Mouse (Mus musculus) spleen, embryonic (tissue): ENCODE results near the gene Gm11037.

Experiments
- CTCF ChIA-PET: fragments of 350-600 bp; sonication (Branson Sonifier 250); formaldehyde crosslinking; loops from one replicate; lab custom pipeline; 2022; lab: Charles Lee

The Gm11037 gene

GRCm38 (mm10) chr2:131148353-131149253, 15.3 kb downstream of the Gm11037 start:
- CTCF ChIA-PET = no interaction called here

- CTCF ChIA-PET = no interaction called here
Observed at GRCm38 (mm10) chr2:131149254-131149578, 15.9 kb downstream of the Gm11037 start.

GRCm38 (mm10) chr2:131152166-131152730, 19.0 kb downstream of the Gm11037 start:
- CTCF ChIA-PET = interaction anchor here (0.7 kb wide), 1 partner anchor 393 kb away, joined by 3 read pairs; no protein-coding TSS in a partner anchor

GRCm38 (mm10) chr2:131154036-131154435, 20.7 kb downstream of the Gm11037 start:
- CTCF ChIA-PET = no interaction called here

- CTCF ChIA-PET = no interaction called here
Observed at GRCm38 (mm10) chr2:131156987-131157386, 23.7 kb downstream of the Gm11037 start.

GRCm38 (mm10) chr2:131159491-131159910, 26.2 kb downstream of the Gm11037 start:
- CTCF ChIA-PET = no interaction called here

GRCm38 (mm10) chr2:131159938-131160581, 26.8 kb downstream of the Gm11037 start, which contains the start of gene 1700037H04Rik:
Gene 1700037H04Rik (minus strand): TSS chr2:131160081.
- CTCF ChIA-PET = no interaction called here

GRCm38 (mm10) chr2:131160671-131161111, 27.4 kb downstream of the Gm11037 start:
- CTCF ChIA-PET = interaction anchor here (1.0 kb wide), 1 partner anchor 64 kb away, joined by 3 read pairs; no protein-coding TSS in a partner anchor

- CTCF ChIA-PET = no interaction called here
Observed at GRCm38 (mm10) chr2:131163924-131164323, 30.6 kb downstream of the Gm11037 start.

- CTCF ChIA-PET = no interaction called here
Observed at GRCm38 (mm10) chr2:131166172-131166571, 32.9 kb downstream of the Gm11037 start.

GRCm38 (mm10) chr2:131167984-131168383, 34.7 kb downstream of the Gm11037 start:
- CTCF ChIA-PET = interaction anchor here (0.6 kb wide), 1 partner anchor 206 kb away, joined by 4 read pairs; no protein-coding TSS in a partner anchor

GRCm38 (mm10) chr2:131168914-131169313, 35.6 kb downstream of the Gm11037 start:
- CTCF ChIA-PET = no interaction called here

- CTCF ChIA-PET = no interaction called here
Observed at GRCm38 (mm10) chr2:131170936-131171335, 37.6 kb downstream of the Gm11037 start.

- CTCF ChIA-PET = no interaction called here
Observed at GRCm38 (mm10) chr2:131171401-131172104, 38.3 kb downstream of the Gm11037 start.

- CTCF ChIA-PET = no interaction called here
Observed at GRCm38 (mm10) chr2:131172322-131172721, 39.0 kb downstream of the Gm11037 start.

GRCm38 (mm10) chr2:131174700-131175099, 41.4 kb downstream of the Gm11037 start:
- CTCF ChIA-PET = no interaction called here

- CTCF ChIA-PET = interaction anchor here (1.0 kb wide), 1 partner anchor 97 kb away, joined by 3 read pairs; no protein-coding TSS in a partner anchor
Observed at GRCm38 (mm10) chr2:131175286-131175944, 42.1 kb downstream of the Gm11037 start.

- CTCF ChIA-PET = interaction anchor here (1.0 kb wide), 1 partner anchor 97 kb away, joined by 3 read pairs; no protein-coding TSS in a partner anchor
Observed at GRCm38 (mm10) chr2:131175945-131176309, 42.6 kb downstream of the Gm11037 start.

- CTCF ChIA-PET = interaction anchor here (0.7 kb wide), 1 partner anchor 49 kb away, joined by 4 read pairs; no protein-coding TSS in a partner anchor
Observed at GRCm38 (mm10) chr2:131176491-131176890, 43.2 kb downstream of the Gm11037 start.

GRCm38 (mm10) chr2:131177932-131178331, 44.6 kb downstream of the Gm11037 start:
- CTCF ChIA-PET = no interaction called here

GRCm38 (mm10) chr2:131178828-131179245, 45.5 kb downstream of the Gm11037 start:
- CTCF ChIA-PET = no interaction called here
